8 mouse cellular contexts compared by ENCODE assay signal in genomic region chr15:81872262-81873136, GRCm38 (mm10). TPM values are rescaled to one million over a fixed set of nuclear protein-coding genes. Genes with fewer than 3 reads are reported as not detected.
DNase-seq lines count a peak whose midpoint lies in the region; ATAC-seq and TF ChIP-seq lines count a peak whose summit lies in the region.

Aco2 (plus strand) TSS chr15:81872309.

- peak within 1 kb of the TSS; percentile 100 for H3K27ac ChIP-seq in forebrain, embryonic 16.5 days (ENCODE audit: low read length)
- H3K27ac ChIP-seq in lung, embryonic 15.5 days = peak within 1 kb of the TSS; percentile 97

- peak within 1 kb of the TSS; percentile 100 for H3K4me3 ChIP-seq in G1E (ENCODE audit: low read depth, low read length)
- H3K4me3 ChIP-seq in forebrain, embryonic 16.5 days (replicated peaks; ENCODE audit: low read length) = peak within 1 kb of the TSS; percentile 93
- H3K4me3 ChIP-seq in lung, embryonic 15.5 days = peak within 1 kb of the TSS; percentile 85

- no peaks in the 10 kb centered on the region for H3K9me3 ChIP-seq in G1E (replicated peaks)
- H3K9me3 ChIP-seq in forebrain, embryonic 16.5 days (ENCODE audit: control insufficient read depth, low read length) = no peaks in the 10 kb centered on the region
- H3K9me3 ChIP-seq in lung, embryonic 15.5 days = no peaks in the 10 kb centered on the region

- peak; percentile 55 for DNase-seq in G1E (ENCODE audit: low spot score)
- DNase-seq in cerebellum, adult 18-20 months = peak; percentile 98 to 99
- peak; percentile 99 to 100 for DNase-seq in heart, postnatal 36 days
- peak; percentile 98 to 99 for DNase-seq in layer of hippocampus, adult 8-10 months (ENCODE audit: low spot score in 2 of 2)
- peak; percentile 96 for DNase-seq in ovary, adult 18-20 months (ENCODE audit: low spot score)
- DNase-seq in thymus, postnatal 0 days (ENCODE audit: low spot score) = peak; percentile 99

- TF ChIP-seq CTCF in G1E (IDR thresholded peaks at IDR 0.05; ENCODE audit: low read depth, low read length) = no peak

- H3K4me1 ChIP-seq in G1E (ENCODE audit: insufficient read depth, low read depth, low read length) = peaks cover 59% of the 10 kb centered on the region
- peaks cover 19% of the 10 kb centered on the region for H3K4me1 ChIP-seq in forebrain, embryonic 16.5 days (replicated peaks; ENCODE audit: control insufficient read depth, insufficient read depth, low read length)
- H3K4me1 ChIP-seq in lung, embryonic 15.5 days = peaks cover 17% of the 10 kb centered on the region

- ATAC-seq in G1E (ENCODE audit: extremely low read depth, insufficient number of reproducible peaks, low FRiP score, poor library complexity, severe bottlenecking) = peak; percentile 78
- ATAC-seq in forebrain, embryonic 16.5 days = peak; percentile 86
- ATAC-seq in lung, embryonic 15.5 days (ENCODE audit: borderline replicate concordance, extremely low read depth, low FRiP score, low TSS enrichment) = peak; percentile 90

- intact Hi-C loops in heart, postnatal 36 days (cut with DNase I) = loop anchor here (1.0 kb wide), 1 partner anchor 14 kb away; the partner anchor contains the start of gene Tob2

- H3K36me3 ChIP-seq in G1E (replicated peaks) = peaks cover 61% of the 10 kb centered on the region
- peaks cover 16% of the 10 kb centered on the region; the same call in 1 of the 2 replicates for H3K36me3 ChIP-seq in forebrain, embryonic 16.5 days (ENCODE audit: control insufficient read depth, insufficient read depth)
- peaks cover 33% of the 10 kb centered on the region for H3K36me3 ChIP-seq in lung, embryonic 15.5 days

- WGBS in forebrain, embryonic 16.5 days = under 1% methylated on average over 53 of the region's 53 CpGs
- 1% methylated on average over 53 of the region's 53 CpGs for WGBS in lung, embryonic 15.5 days

- H3K4me2 ChIP-seq in forebrain, embryonic 16.5 days (ENCODE audit: low read length) = peak within 1 kb of the TSS; percentile 74
- peak within 1 kb of the TSS; percentile 74 for H3K4me2 ChIP-seq in lung, embryonic 15.5 days

- no peaks in the 10 kb centered on the region for H3K27me3 ChIP-seq in G1E (ENCODE audit: insufficient read depth, low read length)
- H3K27me3 ChIP-seq in forebrain, embryonic 16.5 days (replicated peaks; ENCODE audit: control insufficient read depth, insufficient read depth, low read length) = no peaks in the 10 kb centered on the region
- H3K27me3 ChIP-seq in lung, embryonic 15.5 days = no peaks in the 10 kb centered on the region

- peak within 1 kb of the TSS; percentile 88 for H3K9ac ChIP-seq in forebrain, embryonic 16.5 days (replicated peaks; ENCODE audit: low read depth, low read length)
- peak within 1 kb of the TSS; percentile 74 for H3K9ac ChIP-seq in lung, embryonic 15.5 days

RNA-seq across cellular contexts. Expression of gene Aco2, which starts in this region (rescaled TPM):
- total RNA-seq in G1E (2014; fragmentation: Nextera tagmentation) (152 and 177 TPM in 2 replicates), G1E (2017) (124 and 140 TPM in 2 replicates)
- polyA plus RNA-seq in G1E (2012) = 142 TPM in 2 replicates
- 259 and 260 TPM in 2 replicates for polyA plus RNA-seq in forebrain, embryonic 16.5 days (2015; fragmentation: Nextera tagmentation; extraction: Ambion mirVana)
- total RNA-seq in heart, postnatal 36 days (2021) = 1,000 to 10,000 TPM; 2,177 to 2,250 TPM
- total RNA-seq in layer of hippocampus, adult 8-10 months (2022) = 100 to 1,000 TPM; 456 to 502 (median 473) TPM
- polyA plus RNA-seq in lung, embryonic 15.5 days (2015; fragmentation: Nextera tagmentation; extraction: Ambion mirVana) = 164 and 173 TPM in 2 replicates
- polyA plus RNA-seq in thymus, postnatal 0 days (2015; fragmentation: Nextera tagmentation; extraction: Ambion mirVana) = 126 and 136 TPM in 2 replicates

Comparison
In these comparisons a context has a peak if more than half of its experiments do, and no peak if none do; other contexts are left out.
1. Peak in every context shown above with its lines: DNase-seq, ATAC-seq, H3K4me3 ChIP-seq and H3K27ac ChIP-seq.
2. RNA of gene Aco2 (total RNA-seq): 2,177 to 2,250 TPM in heart, postnatal 36 days; 456 to 502 TPM in layer of hippocampus, adult 8-10 months and 124 to 177 TPM in G1E; every median in the first group is over 4 times any median in the second.